Mouse (Mus musculus): Measurements from ENCODE around the gene Prpf40a.

DNA sequence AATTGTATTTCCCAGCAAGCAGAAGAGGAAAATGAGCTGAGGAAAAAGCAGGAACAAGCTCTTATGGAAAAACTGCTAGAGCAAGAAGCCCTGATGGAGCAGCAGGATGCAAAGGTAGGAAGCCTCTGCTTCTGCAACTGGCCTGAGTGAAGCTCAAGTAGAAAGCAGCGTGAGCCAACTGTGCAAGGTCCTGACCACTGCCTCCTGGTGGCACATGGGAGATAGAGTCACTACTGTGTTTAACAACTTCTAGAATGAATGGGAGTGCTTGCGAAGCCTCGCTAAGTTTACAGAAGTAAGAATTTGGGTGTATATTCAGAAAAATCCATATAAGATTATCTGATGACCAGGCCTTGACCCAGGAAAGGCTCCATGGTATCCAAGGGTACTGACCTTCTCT is 65.1 kb downstream of the Prpf40a start:
- no peak for TF ChIP-seq POLR2A (IDR thresholded peaks at IDR 0.05; ENCODE audit: low read depth, low read length)
- no peak for TF ChIP-seq CTCF (IDR thresholded peaks at IDR 0.05; ENCODE audit: extremely low read depth, insufficient read length, insufficient replicate concordance, low read depth, low read length)

Measured in small intestine, adult 2 months (tissue).